31 mouse cellular contexts compared by ENCODE assay signal in genomic region chr12:14275265-14275664, GRCm38 (mm10).
"Had no signal": no experiment of that assay in that cellular context is flagged by ENCODE, and none has a peak within 500 bp of the region (broad histone marks: within the 10 kb centered on the region; RNA-seq: fewer than 3 reads in every experiment).

No protein-coding gene starts in this region.

- H3K27me3 ChIP-seq: limb, embryonic 12.5 days; limb, embryonic 13.5 days; limb, embryonic 15.5 days; liver, embryonic 12.5 days; liver, embryonic 13.5 days; liver, embryonic 15.5 days; lung, embryonic 15.5 days; megakaryocyte, embryonic 14.5 days; midbrain, embryonic 12.5 days; midbrain, embryonic 13.5 days; midbrain, embryonic 15.5 days had no signal

- H3K9me3 ChIP-seq: limb, embryonic 10.5 days; limb, embryonic 12.5 days; limb, embryonic 13.5 days; limb, embryonic 15.5 days; liver, embryonic 12.5 days; liver, embryonic 13.5 days; liver, embryonic 15.5 days; lung, embryonic 15.5 days; megakaryocyte, embryonic 14.5 days; midbrain, embryonic 10.5 days; midbrain, embryonic 12.5 days; midbrain, embryonic 13.5 days; midbrain, embryonic 15.5 days had no signal

- H3K4me2 ChIP-seq: limb, embryonic 12.5 days; limb, embryonic 13.5 days; limb, embryonic 15.5 days; liver, embryonic 11.5 days; liver, embryonic 12.5 days; liver, embryonic 13.5 days; liver, embryonic 15.5 days; lung, embryonic 14.5 days; lung, embryonic 15.5 days; midbrain, embryonic 11.5 days; midbrain, embryonic 12.5 days; midbrain, embryonic 13.5 days; midbrain, embryonic 15.5 days had no signal

- ATAC-seq: liver, embryonic 12.5 days; liver, postnatal 0 days; lung, postnatal 0 days; midbrain, embryonic 15.5 days; midbrain, embryonic 16.5 days had no signal

- H3K4me3 ChIP-seq: limb, embryonic 10.5 days; limb, embryonic 12.5 days; limb, embryonic 13.5 days; limb, embryonic 15.5 days; liver, embryonic 12.5 days; liver, embryonic 13.5 days; liver, embryonic 15.5 days; lung, embryonic 15.5 days; megakaryocyte, embryonic 14.5 days; midbrain, embryonic 10.5 days; midbrain, embryonic 12.5 days; midbrain, embryonic 13.5 days; midbrain, embryonic 15.5 days; myocyte had no signal

- H3K9ac ChIP-seq: limb, embryonic 12.5 days; limb, embryonic 13.5 days; limb, embryonic 15.5 days; liver, embryonic 12.5 days; liver, embryonic 13.5 days; liver, embryonic 14.5 days; liver, embryonic 15.5 days; liver, postnatal 0 days; lung, embryonic 14.5 days; lung, embryonic 15.5 days; midbrain, embryonic 12.5 days; midbrain, embryonic 13.5 days; midbrain, embryonic 15.5 days had no signal

- H3K27ac ChIP-seq: limb, embryonic 10.5 days; limb, embryonic 12.5 days; limb, embryonic 13.5 days; limb, embryonic 15.5 days; liver, embryonic 12.5 days; liver, embryonic 13.5 days; liver, embryonic 14.5 days; liver, embryonic 15.5 days; lung, embryonic 15.5 days; macrophage; midbrain, embryonic 10.5 days; midbrain, embryonic 12.5 days; midbrain, embryonic 13.5 days; midbrain, embryonic 15.5 days had no signal

- DNase-seq: left cerebral cortex, postnatal 4 days; liver; liver, embryonic 13.5 days; liver, postnatal 0 days; lung, adult 18-20 months; lung, adult 2 months; lung, embryonic 14.5 days; lung, postnatal 10 days; lung, postnatal 14 days; lung, postnatal 36 days; lung, postnatal 4 days; midbrain, embryonic 14.5 days had no signal

- H3K36me3 ChIP-seq: limb, embryonic 10.5 days; limb, embryonic 12.5 days; limb, embryonic 13.5 days; limb, embryonic 15.5 days; liver, embryonic 12.5 days; liver, embryonic 13.5 days; liver, embryonic 15.5 days; lung, embryonic 15.5 days; midbrain, embryonic 10.5 days; midbrain, embryonic 12.5 days; midbrain, embryonic 13.5 days; midbrain, embryonic 15.5 days had no signal

- H3K4me1 ChIP-seq: limb, embryonic 10.5 days; limb, embryonic 12.5 days; limb, embryonic 13.5 days; limb, embryonic 15.5 days; liver, embryonic 12.5 days; liver, embryonic 13.5 days; liver, embryonic 15.5 days; lung, embryonic 15.5 days; megakaryocyte, embryonic 14.5 days; midbrain, embryonic 10.5 days; midbrain, embryonic 12.5 days; midbrain, embryonic 13.5 days; midbrain, embryonic 15.5 days had no signal
